ENCODE assay signal across 8 mouse cellular contexts in the genomic region with DNA sequence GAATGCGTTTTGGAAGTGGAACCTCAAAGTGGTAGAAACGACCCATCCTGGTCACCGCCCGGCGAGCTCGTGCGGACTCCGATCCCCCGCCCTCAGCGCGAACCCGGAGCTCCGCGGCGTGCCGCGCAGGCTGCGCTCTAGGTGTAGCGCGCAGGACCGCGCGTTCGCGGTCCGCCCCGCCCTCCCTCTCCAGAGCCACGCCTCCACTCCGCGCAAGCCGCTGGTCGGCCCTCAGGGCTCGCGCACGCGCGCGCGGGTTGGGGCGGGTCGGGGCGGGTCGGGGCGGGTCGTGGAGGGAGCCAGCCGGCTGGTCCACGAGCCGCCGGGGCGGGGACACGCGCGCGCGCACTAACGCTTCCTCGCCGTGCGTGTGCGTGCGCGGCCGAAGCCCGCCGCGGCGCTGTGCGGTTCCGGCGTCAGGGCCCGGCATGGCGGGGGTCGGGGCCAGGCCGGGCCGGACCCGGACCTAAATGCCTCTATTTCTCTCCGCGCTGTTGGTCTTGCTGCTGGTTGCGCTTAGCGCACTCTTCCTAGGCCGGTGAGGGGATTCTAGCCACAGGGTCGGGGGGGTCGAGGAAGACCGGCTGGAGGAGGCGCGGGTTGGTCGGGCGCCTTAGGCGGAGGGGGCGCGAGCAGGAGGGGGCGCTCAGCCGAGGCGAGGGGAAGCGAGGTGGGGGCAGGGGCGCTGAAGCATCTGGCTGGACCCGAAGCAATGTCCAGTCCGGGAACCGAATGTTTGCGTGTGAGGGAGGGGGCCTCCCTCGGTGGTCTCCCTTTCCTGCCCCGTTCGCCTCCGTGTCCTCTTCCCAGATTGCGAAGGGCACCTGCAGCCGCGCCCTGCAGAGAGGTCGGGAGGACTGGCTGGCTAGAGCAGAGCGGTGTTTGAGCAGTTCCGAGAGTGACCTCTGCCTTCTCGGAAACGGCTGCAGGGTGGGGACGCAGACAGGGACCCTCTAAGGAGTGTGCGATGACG. TPM values are rescaled to one million over a fixed set of nuclear protein-coding genes. Genes with fewer than 3 reads are reported as not detected.
DNase-seq lines count a peak whose midpoint lies in the region; ATAC-seq and TF ChIP-seq lines count a peak whose summit lies in the region.

TSS of gene 2610507B11Rik (plus strand) at position 373 of the 973 bp plus-strand sequence.

- TF ChIP-seq POLR2A in bone marrow macrophage, adult 2 months (IDR thresholded peaks at IDR 0.05; ENCODE audit: borderline replicate concordance, low read depth, low read length): no peak
- TF ChIP-seq POLR2A in embryonic fibroblast, embryonic 13.5 days (IDR thresholded peaks at IDR 0.05; ENCODE audit: low read depth, low read length): peak; percentile 75

- H3K4me2 ChIP-seq in kidney, embryonic 15.5 days: peak within 1 kb of the TSS; percentile 80

- no peaks in the 10 kb centered on the region for H3K9me3 ChIP-seq in heart, embryonic 10.5 days
- no peaks in the 10 kb centered on the region for H3K9me3 ChIP-seq in kidney, embryonic 15.5 days (replicated peaks)

- peaks cover 12% of the 10 kb centered on the region; the same call in 1 of the 2 replicates for H3K27me3 ChIP-seq in heart, embryonic 10.5 days (ENCODE audit: insufficient read depth, poor library complexity, severe bottlenecking)
- peaks cover 10% of the 10 kb centered on the region; the same call in 1 of the 2 replicates for H3K27me3 ChIP-seq in kidney, embryonic 15.5 days

- H3K36me3 ChIP-seq in heart, embryonic 10.5 days: peaks cover 36% of the 10 kb centered on the region
- peaks cover 35% of the 10 kb centered on the region for H3K36me3 ChIP-seq in kidney, embryonic 15.5 days

- WGBS in heart, embryonic 10.5 days: under 1% methylated on average over 115 of the region's 115 CpGs
- WGBS in kidney, embryonic 15.5 days: under 1% methylated on average over 113 of the region's 115 CpGs

- peak within 1 kb of the TSS; percentile 100 for H3K27ac ChIP-seq in bone marrow macrophage, adult 2 months (ENCODE audit: insufficient read depth, low read depth, low read length)
- peak within 1 kb of the TSS; percentile 12; the same call in 1 of the 2 replicates for H3K27ac ChIP-seq in embryonic fibroblast, embryonic 13.5 days (ENCODE audit: insufficient read depth, low read length)
- H3K27ac ChIP-seq in heart, embryonic 10.5 days: peak within 1 kb of the TSS; percentile 94
- peak within 1 kb of the TSS; percentile 92 for H3K27ac ChIP-seq in kidney, embryonic 15.5 days

- H3K9ac ChIP-seq in kidney, embryonic 15.5 days: peak within 1 kb of the TSS; percentile 77

- DNase-seq in A20 (ENCODE audit: low read depth, low spot score): peak; percentile 97
- peak; percentile 96 for DNase-seq in heart, embryonic 10.5 days (ENCODE audit: low spot score)
- DNase-seq in liver: peak; percentile 98
- peak; percentile 94 to 97 for DNase-seq in spleen, postnatal 4 days (ENCODE audit: low spot score in 2 of 2)

- peak within 1 kb of the TSS; percentile 100 for H3K4me3 ChIP-seq in bone marrow macrophage, adult 2 months (ENCODE audit: insufficient read depth, low read length)
- peak within 1 kb of the TSS; percentile 92 for H3K4me3 ChIP-seq in embryonic fibroblast, embryonic 13.5 days (ENCODE audit: insufficient read depth, low read length)
- H3K4me3 ChIP-seq in heart, embryonic 10.5 days: peak within 1 kb of the TSS; percentile 85
- H3K4me3 ChIP-seq in kidney, embryonic 15.5 days (replicated peaks): peak within 1 kb of the TSS; percentile 87

- H3K4me1 ChIP-seq in bone marrow macrophage, adult 2 months (ENCODE audit: control insufficient read depth, insufficient read depth, low read length): peaks cover 33% of the 10 kb centered on the region
- H3K4me1 ChIP-seq in embryonic fibroblast, embryonic 13.5 days (ENCODE audit: control insufficient read depth, insufficient read depth, low read length): peaks cover 2% of the 10 kb centered on the region
- peaks cover 12% of the 10 kb centered on the region for H3K4me1 ChIP-seq in heart, embryonic 10.5 days
- peaks cover 15% of the 10 kb centered on the region for H3K4me1 ChIP-seq in kidney, embryonic 15.5 days

- peak; percentile 97 for ATAC-seq in kidney, embryonic 15.5 days (replicated peaks; ENCODE audit: low FRiP score)
- ATAC-seq in monocyte, adult 5-6 weeks (replicated peaks; ENCODE audit: insufficient number of reproducible peaks, low FRiP score, low TSS enrichment, poor library complexity, severe bottlenecking): peak; percentile 82

- no peak for TF ChIP-seq CTCF in bone marrow macrophage, adult 2 months (IDR thresholded peaks at IDR 0.05; ENCODE audit: low read depth, low read length)
- TF ChIP-seq CTCF in embryonic fibroblast, embryonic 13.5 days (IDR thresholded peaks at IDR 0.05; ENCODE audit: borderline replicate concordance, insufficient read depth, low read length): no peak

RNA-seq across cellular contexts. Expression of gene 2610507B11Rik, which starts in this region (rescaled TPM):
- 168 and 187 TPM in 2 replicates for polyA plus RNA-seq in bone marrow macrophage, adult 2 months (2012; ENCODE audit: insufficient read depth, insufficient read length, missing spikeins)
- polyA plus RNA-seq in embryonic fibroblast, embryonic 13.5 days (2011; ENCODE audit: insufficient read length, low read depth, missing spikeins): 81.8 and 86.7 TPM in 2 replicates
- polyA plus RNA-seq in heart, embryonic 10.5 days (2016; fragmentation: Nextera tagmentation; extraction: Ambion mirVana): 69.3 and 76.7 TPM in 2 replicates
- 76.0 and 81.8 TPM in 2 replicates for polyA plus RNA-seq in kidney, embryonic 15.5 days (2015; fragmentation: Nextera tagmentation; extraction: Ambion mirVana)
- 77.6 to 107 TPM (median 97.1 TPM) in 3 replicates for total RNA-seq in monocyte, adult 5-6 weeks (2017)

Comparison
In these comparisons a context has a peak if more than half of its experiments do, and no peak if none do; other contexts are left out.
1. Peak in every context shown above with its lines: DNase-seq, ATAC-seq, H3K4me3 ChIP-seq and H3K27ac ChIP-seq.
2. H3K27ac ChIP-seq: peak in every context shown above with its lines; median percentile 100 in bone marrow macrophage, adult 2 months; 94 in heart, embryonic 10.5 days; 92 in kidney, embryonic 15.5 days; 12 in embryonic fibroblast, embryonic 13.5 days.